Mouse (Mus musculus) gastrocnemius, postnatal 36 days (tissue): ENCODE results near the gene Caln1. TPM values are rescaled to one million over a fixed set of nuclear protein-coding genes. Genes with fewer than 3 reads are reported as not detected.
A peak's percentile ranks its signal among the peaks of the same experiment; 100 is the strongest.

Experiments
- DNase-seq, 2 experiments: peaks; one replicate each; pipeline ENCODE4 v3.0.0; 2022
- intact Hi-C: fragments of 180-260 bp; cut with DNase I; formaldehyde crosslinking; loops from one replicate; pipeline ENCODE4 v1.15.1; 2025
- total RNA-seq, 2 experiments: library from RNA; stranded (reverse); gene quantifications; 2 replicates each; pipeline ENCODE4 v1.2.3; 2021

Gene Caln1
- total RNA-seq, 2 experiments from 2014 or later, result not detected

GRCm38 (mm10) chr5:130393618-130394355 lies 24.5 kb downstream of the Caln1 start:
- intact Hi-C loops, result no loop called here
- no peak for DNase-seq

DNA sequence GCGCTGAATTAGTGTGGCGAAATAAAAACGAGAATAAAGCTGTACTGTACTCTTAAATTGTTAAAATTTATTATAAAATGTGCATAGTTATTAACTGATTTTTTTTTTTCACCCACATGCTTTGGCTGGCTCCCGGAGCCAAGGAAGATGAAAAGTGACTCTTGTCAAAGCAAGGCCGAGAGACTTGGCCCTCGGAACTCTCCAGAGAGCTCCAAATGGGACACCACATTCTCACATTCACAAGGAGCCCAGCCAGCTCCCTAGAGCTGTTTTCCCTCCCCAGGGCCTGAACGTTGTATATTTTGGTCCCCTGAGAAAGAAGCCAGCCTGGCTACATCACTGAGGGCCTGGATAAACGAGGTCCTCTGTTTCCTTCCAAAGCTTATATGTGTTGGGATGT lies 25.1 kb downstream of the Caln1 start:
- no peak for DNase-seq
- intact Hi-C loops, result no loop called here

- intact Hi-C loops, result no loop called here
- DNase-seq, result no peak
These were observed 25.9 kb downstream of the Caln1 start for GRCm38 (mm10) chr5:130395142-130395541.

- DNase-seq, result no peak
- intact Hi-C loops, result loop anchor here (5.0 to 10.0 kb wide), 2 partner anchors 128 to 454 kb away; no protein-coding TSS in a partner anchor
These were observed 31.1 kb downstream of the Caln1 start for GRCm38 (mm10) chr5:130400136-130400917.

GRCm38 (mm10) chr5:130405201-130405600 lies 35.9 kb downstream of the Caln1 start:
- DNase-seq, result peak; percentile 9 to 41
- intact Hi-C loops, result loop anchor here (10.0 kb wide), 1 partner anchor 450 kb away; no protein-coding TSS in a partner anchor

DNA sequence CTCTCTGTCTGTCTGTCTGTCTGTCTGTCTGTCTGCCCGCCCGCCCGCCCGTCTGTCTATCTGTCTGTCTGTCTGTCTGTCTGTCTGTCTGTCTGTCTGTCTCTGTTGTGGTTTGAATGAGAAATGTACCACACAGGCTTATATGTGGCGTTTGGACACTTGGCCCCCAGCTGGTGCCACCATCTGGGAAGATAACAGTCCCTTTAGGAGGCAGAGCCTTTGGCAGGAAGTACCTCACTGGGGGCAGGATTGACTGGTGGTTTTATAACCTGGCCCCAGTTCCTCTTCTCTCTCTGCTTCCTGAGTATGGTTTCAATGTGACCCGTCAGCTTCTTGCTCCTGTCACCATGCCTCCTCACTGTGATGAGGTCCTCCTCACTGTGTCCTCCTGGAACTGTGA lies 40.5 kb downstream of the Caln1 start:
- no peak for DNase-seq
- intact Hi-C loops, result loop anchor here (10.0 kb wide), 1 partner anchor 445 kb away; no protein-coding TSS in a partner anchor

DNA sequence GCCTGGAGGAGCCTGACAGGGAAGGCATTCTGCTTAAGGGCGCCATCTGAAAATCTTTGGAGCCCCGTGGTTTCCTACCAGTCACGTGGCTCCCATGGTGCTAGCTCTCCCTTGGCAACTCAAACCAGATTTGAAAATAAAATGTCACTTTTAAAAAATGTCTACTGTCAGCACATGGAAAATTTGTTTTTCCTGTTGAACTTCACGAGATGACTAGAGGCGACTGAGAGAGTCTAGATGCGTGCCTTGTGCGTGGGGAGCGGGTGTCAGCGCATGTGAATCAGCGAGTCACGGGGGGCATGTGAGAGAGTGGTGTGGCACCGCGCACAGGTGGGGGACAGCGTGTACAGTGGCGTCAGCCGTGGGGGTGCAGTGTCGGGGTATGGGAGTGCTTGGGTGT lies 42.3 kb downstream of the Caln1 start:
- no peak for DNase-seq
- intact Hi-C loops, result no loop called here

GRCm38 (mm10) chr5:130447438-130447837 lies 78.2 kb downstream of the Caln1 start:
- DNase-seq, result no peak

DNA sequence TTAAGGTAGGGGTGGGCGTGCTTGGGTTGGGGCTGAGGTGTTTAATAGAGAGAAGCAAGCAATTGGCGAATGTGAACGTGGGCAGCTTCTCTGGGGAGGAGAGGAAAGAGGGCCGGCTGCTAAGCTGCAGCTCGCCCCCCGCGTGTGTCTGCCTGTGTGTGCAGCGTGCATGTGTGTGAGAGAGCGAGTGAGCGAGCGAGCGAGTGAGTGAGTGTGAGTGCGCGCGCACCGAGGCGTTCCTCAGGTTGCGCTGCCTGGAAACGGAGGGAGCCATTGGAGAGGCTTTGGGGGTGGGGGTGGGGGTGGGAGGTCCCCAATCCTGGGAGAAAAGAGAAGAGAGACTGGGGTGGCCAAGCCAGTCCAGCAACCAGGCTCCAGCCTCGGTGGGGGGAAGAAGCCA lies 79.2 kb downstream of the Caln1 start:
- DNase-seq, result no peak
- intact Hi-C loops, result no loop called here

More at GRCm38 (mm10) chr5:130447438-130447837, 78.2 kb downstream of the Caln1 start:
- intact Hi-C loops, result no loop called here

- no peak for DNase-seq
- intact Hi-C loops, result no loop called here
These were observed 79.9 kb downstream of the Caln1 start for GRCm38 (mm10) chr5:130448931-130449856.

- DNase-seq, result no peak
- intact Hi-C loops, result no loop called here
These were observed 80.8 kb downstream of the Caln1 start for GRCm38 (mm10) chr5:130450031-130450541.

- no peak for DNase-seq
- intact Hi-C loops, result no loop called here
These were observed 88.8 kb downstream of the Caln1 start for GRCm38 (mm10) chr5:130458076-130458475.

DNA sequence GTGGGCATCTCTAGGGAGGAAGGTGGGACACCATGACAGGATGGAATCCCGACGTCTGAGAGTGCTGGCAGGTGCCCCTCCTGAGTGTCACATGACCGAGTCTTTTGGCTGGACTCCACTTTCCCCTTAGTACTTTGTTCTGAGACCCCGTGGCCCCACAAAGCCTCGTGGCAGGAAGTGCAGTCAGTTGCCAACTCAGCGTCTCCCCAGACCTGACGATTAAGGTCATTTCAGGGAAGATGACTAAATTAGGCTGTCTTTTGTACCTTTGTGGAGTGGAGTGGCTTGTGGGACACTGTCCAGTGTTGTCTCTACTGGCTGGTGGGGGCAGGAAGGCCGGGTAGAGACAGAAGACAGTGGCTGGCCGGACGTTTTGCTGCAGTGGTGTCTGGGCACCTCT lies 103.0 kb downstream of the Caln1 start:
- DNase-seq, result no peak
- intact Hi-C loops, result loop anchor here (10.0 kb wide), 1 partner anchor 187 kb away; no protein-coding TSS in a partner anchor

GRCm38 (mm10) chr5:130474876-130475275 lies 105.6 kb downstream of the Caln1 start:
- no peak for DNase-seq
- intact Hi-C loops, result loop anchor here (10.0 kb wide), 1 partner anchor 190 kb away; no protein-coding TSS in a partner anchor

GRCm38 (mm10) chr5:130476741-130477140 lies 107.5 kb downstream of the Caln1 start:
- intact Hi-C loops, result loop anchor here (10.0 kb wide), 1 partner anchor 192 kb away; no protein-coding TSS in a partner anchor
- DNase-seq, result no peak

DNA sequence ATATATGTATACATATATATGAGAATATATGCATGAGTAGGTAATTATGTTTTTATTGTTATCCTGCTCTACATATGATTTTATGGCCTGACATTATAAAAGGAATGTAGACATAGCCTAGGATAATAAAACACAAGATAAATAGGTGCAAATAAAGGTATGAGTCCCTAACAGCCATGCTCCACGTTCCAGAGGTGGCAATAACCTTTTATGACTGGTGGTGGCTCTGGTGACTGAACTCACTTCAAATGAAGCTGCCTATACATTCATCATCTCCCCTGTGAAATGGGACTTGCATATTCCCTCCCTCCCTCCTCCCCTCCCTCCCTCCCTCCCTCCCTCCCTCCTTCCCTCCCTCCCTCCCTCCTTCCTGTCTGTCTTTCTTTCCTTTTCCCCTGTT lies 111.0 kb downstream of the Caln1 start:
- no peak for DNase-seq
- intact Hi-C loops, result no loop called here

GRCm38 (mm10) chr5:130491471-130491870 lies 122.2 kb downstream of the Caln1 start:
- no peak for DNase-seq
- intact Hi-C loops, result no loop called here

DNA sequence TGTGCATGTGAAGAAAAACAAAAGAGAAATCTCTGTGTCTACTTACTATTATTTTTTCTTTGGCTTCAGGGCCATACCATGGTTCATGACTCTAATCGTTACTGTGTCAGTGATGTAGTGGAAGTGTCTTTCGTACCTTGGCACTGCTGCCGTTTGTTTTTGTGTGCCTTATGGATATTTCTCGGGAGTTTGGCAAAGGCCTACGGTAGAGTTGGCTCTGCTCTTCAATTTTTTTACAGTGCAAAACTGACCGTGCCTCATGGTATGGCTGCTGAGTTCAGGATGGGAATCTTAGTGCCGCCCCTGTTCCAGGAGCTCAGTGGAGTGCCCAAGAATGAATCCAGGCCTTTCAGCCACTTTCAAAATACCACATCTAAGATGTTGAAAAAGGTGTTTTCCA lies 123.0 kb downstream of the Caln1 start:
- intact Hi-C loops, result no loop called here
- DNase-seq, result no peak

DNA sequence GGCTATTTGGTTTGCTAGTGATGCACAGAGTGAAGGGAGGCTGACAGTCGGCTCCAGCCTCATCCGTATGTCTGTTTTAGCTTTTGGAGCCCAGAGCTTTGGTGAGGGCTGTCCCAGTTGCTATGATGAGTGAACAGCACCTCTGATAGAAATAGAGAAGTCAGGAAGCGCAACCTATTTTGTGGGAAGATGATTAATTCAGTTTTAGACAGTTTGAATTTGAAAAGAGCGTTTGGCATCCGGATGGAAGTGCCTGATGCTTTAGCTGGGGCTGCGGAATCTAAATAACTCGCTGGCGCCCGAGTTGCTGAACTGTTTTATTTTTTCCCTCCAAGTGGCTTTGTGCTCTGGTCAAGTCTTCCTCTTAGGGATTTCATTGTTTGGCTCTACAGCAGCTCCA lies 133.3 kb downstream of the Caln1 start:
- intact Hi-C loops, result no loop called here
- DNase-seq, result no peak

DNA sequence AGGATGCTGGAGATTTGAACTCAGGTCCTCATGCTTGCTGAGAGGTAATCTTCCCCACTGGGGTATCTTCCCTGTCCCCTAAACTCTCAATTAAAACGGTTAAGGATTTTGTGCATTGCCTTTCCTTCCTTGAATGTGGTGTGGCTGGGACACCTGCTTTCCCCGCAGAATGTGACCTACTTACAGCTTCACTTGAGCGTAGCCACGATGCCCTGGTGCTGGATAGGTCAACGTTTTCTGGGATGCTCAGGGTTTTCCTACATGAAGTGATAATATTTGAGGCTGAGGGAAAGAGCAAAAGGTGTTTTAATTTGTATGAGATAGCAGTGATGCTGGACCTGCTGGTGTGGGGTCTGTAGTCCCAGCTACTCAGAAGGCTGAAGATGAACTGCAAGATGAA lies 135.6 kb downstream of the Caln1 start:
- no peak for DNase-seq
- intact Hi-C loops, result no loop called here
